Mouse (Mus musculus) hindbrain, embryonic 12.5 days (tissue): ENCODE results near the gene Myo6. TPM values are rescaled to one million over a fixed set of nuclear protein-coding genes. Genes with fewer than 3 reads are reported as not detected.

Source experiments
- ATAC-seq: fragments of 200-750 bp; cut with Nextera tagmentation; 2 replicates; pipeline ENCODE4 v1.8.0; 2017; ENCODE audit warnings: moderate TSS enrichment; ENCODE audit not compliant: low FRiP score
- H3K27ac ChIP-seq: fragments of 300-500 bp; sonication (generic); 2 replicates; pipeline ENCODE4 v1.5.1; 2016; ENCODE audit warnings: mild to moderate bottlenecking
- H3K27me3 ChIP-seq: fragments of 300-500 bp; sonication (generic); 2 replicates; pipeline ENCODE4 v1.6.1; 2016; ENCODE audit warnings: mild to moderate bottlenecking
- H3K36me3 ChIP-seq: fragments of 300-500 bp; sonication (generic); 2 replicates; pipeline ENCODE4 v1.6.1; 2016; ENCODE audit warnings: mild to moderate bottlenecking
- H3K4me1 ChIP-seq: fragments of 300-500 bp; sonication (generic); 2 replicates; pipeline ENCODE4 v1.6.1; 2016
- H3K4me2 ChIP-seq: fragments of 300-500 bp; sonication (generic); replicated peaks from 2 replicates; pipeline ENCODE4 v1.6.1; 2016; ENCODE audit warnings: mild to moderate bottlenecking
- H3K4me3 ChIP-seq: fragments of 300-500 bp; sonication (generic); 2 replicates; pipeline ENCODE4 v1.5.1; 2016; ENCODE audit warnings: mild to moderate bottlenecking
- H3K9ac ChIP-seq: fragments of 300-500 bp; sonication (generic); 2 replicates; pipeline ENCODE4 v1.6.1; 2016; ENCODE audit warnings: mild to moderate bottlenecking, moderate library complexity
- H3K9me3 ChIP-seq: fragments of 300-500 bp; sonication (generic); replicated peaks from 2 replicates; pipeline ENCODE4 v1.6.1; 2016; ENCODE audit warnings: mild to moderate bottlenecking
- WGBS: fragments of 180-500 bp; shearing (Covaris S2); methylation state at CpG from one replicate; pipeline ENCODE4 v1.1.7; 2016; 5-methylcytosine and 5-hydroxymethylcytosine counted together
- polyA plus RNA-seq: library from polyadenylated mRNA; unstranded; fragments of >200 nt; fragmentation: Nextera tagmentation; extraction: Ambion mirVana; gene quantifications from 2 replicates; pipeline ENCODE4 v1.2.1, GENCODE M21; 2016

The Myo6 gene
- polyA plus RNA-seq = 16.1 and 19.6 TPM in 2 replicates

GRCm38 (mm10) chr9:80164611-80165474 lies at the start of gene Myo6:
Gene Myo6, plus strand, starts transcription at chr9:80165031.
- Histone ChIP-seq H3K9me3 (no peaks in the 10 kb centered on the region), H3K9ac (peak within 1 kb of the TSS; percentile 79), H3K36me3 (no peaks in the 10 kb centered on the region), H3K4me2 (peak within 1 kb of the TSS; percentile 73), H3K27ac (peak within 1 kb of the TSS; percentile 79), H3K4me3 (peak within 1 kb of the TSS; percentile 75), H3K27me3 (no peaks in the 10 kb centered on the region), H3K4me1 (peaks cover 6% of the 10 kb centered on the region)
- ATAC-seq = peak; percentile 98
- WGBS = under 1% methylated on average over 56 of the region's 69 CpGs

- Histone ChIP-seq H3K36me3 (peaks cover 34% of the 10 kb centered on the region), H3K9me3 (no peaks in the 10 kb centered on the region), H3K4me3 (no peak overlapping the region), H3K4me2 (no peak overlapping the region), H3K4me1 (no peaks in the 10 kb centered on the region), H3K9ac (no peak overlapping the region), H3K27ac (no peak overlapping the region), H3K27me3 (no peaks in the 10 kb centered on the region)
- 80% methylated on average over 10 of the region's 10 CpGs for WGBS
- no peak for ATAC-seq
Measured at GRCm38 (mm10) chr9:80145992-80146587, 18.7 kb upstream of the Myo6 start.

- Histone ChIP-seq H3K4me2 (no peak overlapping the region), H3K27me3 (no peaks in the 10 kb centered on the region), H3K9ac (no peak overlapping the region), H3K4me1 (no peaks in the 10 kb centered on the region), H3K9me3 (no peaks in the 10 kb centered on the region), H3K27ac (no peak overlapping the region), H3K4me3 (no peak overlapping the region), H3K36me3 (peaks cover 13% of the 10 kb centered on the region)
- WGBS = 88% methylated on average over 5 of the region's 5 CpGs
- ATAC-seq = no peak
Measured at GRCm38 (mm10) chr9:80149594-80149993, 15.2 kb upstream of the Myo6 start.

GRCm38 (mm10) chr9:80155277-80155676 lies 9.6 kb upstream of the Myo6 start:
- no peaks in the 10 kb centered on the region for H3K9me3 ChIP-seq
- WGBS = 51% methylated on average over 5 of the region's 5 CpGs
- peaks cover 5% of the 10 kb centered on the region for H3K36me3 ChIP-seq
- no peaks in the 10 kb centered on the region for H3K27me3 ChIP-seq
- H3K4me3 ChIP-seq = no peak overlapping the region
- no peak overlapping the region for H3K9ac ChIP-seq
- no peak overlapping the region for H3K4me2 ChIP-seq
- peak; percentile 78 for ATAC-seq
- H3K4me1 ChIP-seq = no peaks in the 10 kb centered on the region
- H3K27ac ChIP-seq = no peak overlapping the region

GRCm38 (mm10) chr9:80156780-80157179 lies 8.1 kb upstream of the Myo6 start:
- Histone ChIP-seq H3K27me3 (no peaks in the 10 kb centered on the region), H3K27ac (no peak overlapping the region), H3K9ac (no peak overlapping the region), H3K4me1 (no peaks in the 10 kb centered on the region), H3K4me2 (no peak overlapping the region), H3K36me3 (peaks cover 5% of the 10 kb centered on the region), H3K9me3 (no peaks in the 10 kb centered on the region), H3K4me3 (no peak overlapping the region)
- ATAC-seq = no peak
- WGBS = 90% methylated on average over 5 of the region's 5 CpGs

- H3K27me3 ChIP-seq = no peaks in the 10 kb centered on the region
- H3K27ac ChIP-seq = no peak overlapping the region
- H3K9me3 ChIP-seq = no peaks in the 10 kb centered on the region
- no peak overlapping the region for H3K4me2 ChIP-seq
- no peaks in the 10 kb centered on the region for H3K36me3 ChIP-seq
- no peak for ATAC-seq
- H3K9ac ChIP-seq = no peak overlapping the region
- H3K4me1 ChIP-seq = no peaks in the 10 kb centered on the region
- no peak overlapping the region for H3K4me3 ChIP-seq
- WGBS = 92% methylated on average over 12 of the region's 12 CpGs
Measured at GRCm38 (mm10) chr9:80157840-80158465, 6.9 kb upstream of the Myo6 start.

GRCm38 (mm10) chr9:80158937-80159336 lies 5.9 kb upstream of the Myo6 start:
- H3K27me3 ChIP-seq = no peaks in the 10 kb centered on the region
- 94% methylated on average over 5 of the region's 5 CpGs for WGBS
- no peak overlapping the region for H3K4me2 ChIP-seq
- no peak overlapping the region for H3K27ac ChIP-seq
- H3K36me3 ChIP-seq = no peaks in the 10 kb centered on the region
- no peaks in the 10 kb centered on the region; the same call in 1 of the 2 replicates for H3K4me1 ChIP-seq
- no peak for ATAC-seq
- H3K9ac ChIP-seq = no peak overlapping the region
- no peak overlapping the region for H3K4me3 ChIP-seq
- H3K9me3 ChIP-seq = no peaks in the 10 kb centered on the region

GRCm38 (mm10) chr9:80161451-80161850 lies 3.4 kb upstream of the Myo6 start:
- H3K9ac ChIP-seq = no peak overlapping the region
- 74% methylated on average over 4 of the region's 4 CpGs for WGBS

GRCm38 (mm10) chr9:80163126-80163723 lies 1.6 kb upstream of the Myo6 start:
- Histone ChIP-seq H3K9ac (no peak overlapping the region), H3K27ac (no peak overlapping the region), H3K36me3 (no peaks in the 10 kb centered on the region), H3K4me2 (no peak overlapping the region), H3K9me3 (no peaks in the 10 kb centered on the region), H3K4me3 (no peak overlapping the region), H3K4me1 (peaks cover 6% of the 10 kb centered on the region), H3K27me3 (no peaks in the 10 kb centered on the region)
- no peak for ATAC-seq
- 81% methylated on average over 4 of the region's 4 CpGs for WGBS

More at GRCm38 (mm10) chr9:80161451-80161850, 3.4 kb upstream of the Myo6 start:
- Histone ChIP-seq H3K4me3 (no peak overlapping the region), H3K27ac (no peak overlapping the region), H3K36me3 (no peaks in the 10 kb centered on the region), H3K9me3 (no peaks in the 10 kb centered on the region), H3K27me3 (no peaks in the 10 kb centered on the region), H3K4me1 (peaks cover 6% of the 10 kb centered on the region), H3K4me2 (no peak overlapping the region)
- no peak for ATAC-seq

GRCm38 (mm10) chr9:80164191-80164590 lies 640 bp upstream of the Myo6 start:
- 4% methylated on average over 13 of the region's 13 CpGs for WGBS

GRCm38 (mm10) chr9:80165690-80166089 lies 859 bp downstream of the Myo6 start:
- no peak for ATAC-seq
- no peaks in the 10 kb centered on the region for H3K36me3 ChIP-seq
- H3K9me3 ChIP-seq = no peaks in the 10 kb centered on the region
- peaks cover 6% of the 10 kb centered on the region for H3K4me1 ChIP-seq
- 56% methylated on average over 9 of the region's 9 CpGs for WGBS
- H3K4me3 ChIP-seq = peak overlapping the region; percentile 75; the same call in 1 of the 2 replicates
- no peak overlapping the region; the same call in 1 of the 2 replicates for H3K9ac ChIP-seq
- no peak overlapping the region; the same call in 1 of the 2 replicates for H3K27ac ChIP-seq
- no peaks in the 10 kb centered on the region for H3K27me3 ChIP-seq
- H3K4me2 ChIP-seq = peak overlapping the region; percentile 73

More at GRCm38 (mm10) chr9:80164191-80164590, 640 bp upstream of the Myo6 start:
- Histone ChIP-seq H3K27ac (no peak overlapping the region), H3K4me1 (peaks cover 6% of the 10 kb centered on the region), H3K4me3 (peak overlapping the region; percentile 75), H3K4me2 (peak overlapping the region; percentile 73), H3K9me3 (no peaks in the 10 kb centered on the region), H3K36me3 (no peaks in the 10 kb centered on the region), H3K9ac (peak overlapping the region; percentile 79), H3K27me3 (no peaks in the 10 kb centered on the region)
- ATAC-seq = 0 out of 2 replicates have a peak, but pooled peaks have one; percentile 1

- no peak overlapping the region for H3K4me3 ChIP-seq
- no peak for ATAC-seq
- H3K9me3 ChIP-seq = no peaks in the 10 kb centered on the region
- peaks cover 6% of the 10 kb centered on the region for H3K4me1 ChIP-seq
- no peaks in the 10 kb centered on the region for H3K36me3 ChIP-seq
- no peak overlapping the region for H3K9ac ChIP-seq
- no peak overlapping the region for H3K27ac ChIP-seq
- H3K4me2 ChIP-seq = 0 out of 2 replicates have a peak overlapping the region, but pooled peaks have one; percentile 73
- no peaks in the 10 kb centered on the region for H3K27me3 ChIP-seq
- 83% methylated on average over 6 of the region's 6 CpGs for WGBS
Measured at GRCm38 (mm10) chr9:80166425-80166824, 1.6 kb downstream of the Myo6 start.
